Mouse (Mus musculus): Measurements from ENCODE around the gene 2310030G06Rik.
A peak's percentile ranks its signal among the peaks of the same experiment; 100 is the strongest.

2310030G06Rik gene

DNA sequence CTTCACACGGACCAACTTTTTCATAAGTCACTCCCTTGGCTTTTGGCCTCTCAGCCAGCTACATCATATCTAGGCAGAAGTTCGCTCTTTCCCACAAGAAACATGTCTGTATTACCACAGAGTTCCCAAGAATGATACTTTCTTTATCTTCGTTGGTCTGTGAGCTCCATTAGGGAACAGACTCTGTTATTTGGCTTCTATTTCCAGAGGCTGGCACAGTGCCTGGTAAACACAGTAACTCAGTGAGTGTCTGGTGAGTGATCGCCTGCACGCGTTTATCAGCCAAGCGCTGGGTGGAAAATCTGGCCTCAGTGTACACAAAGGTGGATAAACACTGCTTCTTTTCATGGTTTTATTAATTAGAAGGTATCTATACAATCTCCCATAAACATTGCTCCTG, 22.9 kb downstream of the 2310030G06Rik start:
- Histone ChIP-seq H3K27me3 (ENCODE audit: insufficient read depth, low read length) (no peaks in the 10 kb centered on the region), H3K9me3 (ENCODE audit: low read length) (no peaks in the 10 kb centered on the region), H3K4me1 (replicated peaks; ENCODE audit: low read depth, low read length) (peaks cover 69% of the 10 kb centered on the region), H3K36me3 (ENCODE audit: insufficient read depth, low read length) (peaks cover 10% of the 10 kb centered on the region), H3K4me3 (replicated peaks; ENCODE audit: low read length) (no peak overlapping the region)
- TF ChIP-seq CTCF (conservative IDR thresholded peaks at IDR 0.05; ENCODE audit: low read length) (no peak), POU5F1 (IDR thresholded peaks at IDR 0.05; ENCODE audit: borderline replicate concordance, low read length) (no peak), NANOG (IDR thresholded peaks at IDR 0.05; ENCODE audit: borderline replicate concordance, low read length) (no peak)

DNA sequence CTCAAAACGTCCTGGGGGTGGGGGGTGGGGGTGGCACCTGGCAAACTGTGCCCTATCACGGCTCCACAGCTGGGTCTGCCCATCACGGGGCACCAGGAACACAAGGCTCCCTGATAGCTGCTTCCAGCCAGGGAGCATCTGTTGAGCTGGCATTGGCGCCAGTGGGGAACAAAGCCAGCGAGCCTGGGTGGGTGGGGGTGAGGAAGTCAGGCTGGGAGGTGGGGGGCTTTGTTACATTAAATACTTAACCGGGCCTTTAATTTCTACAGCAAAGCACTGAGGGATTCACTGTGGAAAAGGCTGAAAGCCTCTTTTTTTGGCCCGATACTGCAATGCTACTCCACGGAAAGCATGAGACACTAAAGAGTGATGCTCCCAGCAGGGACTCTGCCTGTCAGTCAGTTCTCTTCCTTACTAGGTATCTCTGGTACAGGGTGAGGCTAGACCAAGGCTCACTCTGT, 23.9 kb downstream of the 2310030G06Rik start:
- H3K4me3 ChIP-seq (replicated peaks; ENCODE audit: low read length), result 0 out of 2 replicates have a peak overlapping the region, but pooled peaks have one; percentile 20
- no peaks in the 10 kb centered on the region for H3K9me3 ChIP-seq (ENCODE audit: low read length)
- no peaks in the 10 kb centered on the region for H3K27me3 ChIP-seq (ENCODE audit: insufficient read depth, low read length)
- peaks cover 65% of the 10 kb centered on the region for H3K4me1 ChIP-seq (replicated peaks; ENCODE audit: low read depth, low read length)
- H3K36me3 ChIP-seq (ENCODE audit: insufficient read depth, low read length), result peaks cover 10% of the 10 kb centered on the region
- TF ChIP-seq POU5F1 (IDR thresholded peaks at IDR 0.05; ENCODE audit: borderline replicate concordance, low read length) (no peak), NANOG (IDR thresholded peaks at IDR 0.05; ENCODE audit: borderline replicate concordance, low read length) (no peak), CTCF (conservative IDR thresholded peaks at IDR 0.05; ENCODE audit: low read length) (no peak)

GRCm38 (mm10) chr9:50721061-50721460, 25.3 kb downstream of the 2310030G06Rik start:
- no peaks in the 10 kb centered on the region for H3K27me3 ChIP-seq (ENCODE audit: insufficient read depth, low read length)
- H3K4me1 ChIP-seq (replicated peaks; ENCODE audit: low read depth, low read length), result peaks cover 52% of the 10 kb centered on the region
- TF ChIP-seq NANOG (IDR thresholded peaks at IDR 0.05; ENCODE audit: borderline replicate concordance, low read length) (no peak), CTCF (conservative IDR thresholded peaks at IDR 0.05; ENCODE audit: low read length) (no peak), POU5F1 (IDR thresholded peaks at IDR 0.05; ENCODE audit: borderline replicate concordance, low read length) (no peak)
- no peak overlapping the region for H3K4me3 ChIP-seq (replicated peaks; ENCODE audit: low read length)
- peaks cover 10% of the 10 kb centered on the region for H3K36me3 ChIP-seq (ENCODE audit: insufficient read depth, low read length)
- no peaks in the 10 kb centered on the region for H3K9me3 ChIP-seq (ENCODE audit: low read length)

GRCm38 (mm10) chr9:50718878-50719277, 27.5 kb downstream of the 2310030G06Rik start:
- Histone ChIP-seq H3K36me3 (ENCODE audit: insufficient read depth, low read length) (peaks cover under 1% of the 10 kb centered on the region; the same call in 1 of the 2 replicates), H3K9me3 (ENCODE audit: low read length) (no peaks in the 10 kb centered on the region), H3K4me3 (replicated peaks; ENCODE audit: low read length) (no peak overlapping the region), H3K4me1 (replicated peaks; ENCODE audit: low read depth, low read length) (peaks cover 38% of the 10 kb centered on the region), H3K27me3 (ENCODE audit: insufficient read depth, low read length) (no peaks in the 10 kb centered on the region)
- no peak for TF ChIP-seq POU5F1 (IDR thresholded peaks at IDR 0.05; ENCODE audit: borderline replicate concordance, low read length)
- no peak for TF ChIP-seq NANOG (IDR thresholded peaks at IDR 0.05; ENCODE audit: borderline replicate concordance, low read length)
- no peak for TF ChIP-seq CTCF (conservative IDR thresholded peaks at IDR 0.05; ENCODE audit: low read length)

DNA sequence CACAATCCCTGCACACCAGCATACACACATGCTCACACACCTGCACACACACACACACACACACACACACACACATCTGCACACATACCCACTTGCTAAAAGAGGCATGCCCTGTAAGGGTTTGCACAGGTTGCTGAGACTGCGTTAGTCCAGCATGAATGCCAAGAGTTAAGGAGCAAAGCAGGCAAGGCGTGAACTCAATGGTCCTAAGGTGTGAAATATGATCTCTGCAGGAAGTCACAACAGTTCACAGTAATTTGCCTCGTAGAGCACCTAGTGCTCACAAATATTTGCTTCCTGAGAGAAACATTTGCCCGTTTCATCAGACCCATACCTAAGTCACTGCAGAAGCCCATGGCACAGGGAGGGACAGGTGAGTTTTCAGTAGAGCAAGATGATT, 32.1 kb downstream of the 2310030G06Rik start:
- TF ChIP-seq CTCF (conservative IDR thresholded peaks at IDR 0.05; ENCODE audit: low read length), result no peak
- TF ChIP-seq NANOG (IDR thresholded peaks at IDR 0.05; ENCODE audit: borderline replicate concordance, low read length), result no peak
- Histone ChIP-seq H3K9me3 (ENCODE audit: low read length) (no peaks in the 10 kb centered on the region), H3K36me3 (ENCODE audit: insufficient read depth, low read length) (peaks cover 6% of the 10 kb centered on the region; the same call in 1 of the 2 replicates), H3K4me1 (replicated peaks; ENCODE audit: low read depth, low read length) (peaks cover 7% of the 10 kb centered on the region; the same call in 1 of the 2 replicates), H3K27me3 (ENCODE audit: insufficient read depth, low read length) (no peaks in the 10 kb centered on the region), H3K4me3 (replicated peaks; ENCODE audit: low read length) (no peak overlapping the region)

DNA sequence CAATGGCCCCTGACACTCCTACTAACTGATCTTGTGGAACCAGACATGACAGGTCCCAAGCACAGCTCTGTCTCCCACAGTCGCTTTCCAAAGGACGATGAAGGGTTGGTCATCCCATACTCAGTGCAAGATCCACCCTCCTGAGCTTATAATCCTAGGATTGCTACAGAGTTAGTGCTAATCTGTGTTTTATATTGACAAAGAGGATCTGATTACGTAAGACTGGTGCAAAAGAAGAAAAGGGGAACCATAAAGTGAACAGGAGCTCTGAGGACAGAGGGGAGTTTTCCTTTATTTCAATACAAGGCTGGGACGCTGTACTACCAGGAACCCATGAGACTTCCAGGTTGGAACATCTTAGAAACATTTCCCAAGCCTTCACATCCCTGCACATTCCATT, 35.0 kb downstream of the 2310030G06Rik start:
- TF ChIP-seq NANOG (IDR thresholded peaks at IDR 0.05; ENCODE audit: borderline replicate concordance, low read length), result no peak
- no peak for TF ChIP-seq POU5F1 (IDR thresholded peaks at IDR 0.05; ENCODE audit: borderline replicate concordance, low read length)
- no peak for TF ChIP-seq CTCF (conservative IDR thresholded peaks at IDR 0.05; ENCODE audit: low read length)
- H3K4me1 ChIP-seq (replicated peaks; ENCODE audit: low read depth, low read length), result peaks cover 4% of the 10 kb centered on the region; the same call in 1 of the 2 replicates
- H3K27me3 ChIP-seq (ENCODE audit: insufficient read depth, low read length), result no peaks in the 10 kb centered on the region
- H3K9me3 ChIP-seq (ENCODE audit: low read length), result no peaks in the 10 kb centered on the region
- H3K4me3 ChIP-seq (replicated peaks; ENCODE audit: low read length), result no peak overlapping the region
- H3K36me3 ChIP-seq (ENCODE audit: insufficient read depth, low read length), result peaks cover 10% of the 10 kb centered on the region; the same call in 1 of the 2 replicates

GRCm38 (mm10) chr9:50709108-50709507, 37.2 kb downstream of the 2310030G06Rik start:
- H3K4me1 ChIP-seq (replicated peaks; ENCODE audit: low read depth, low read length), result peaks cover 17% of the 10 kb centered on the region
- peaks cover 14% of the 10 kb centered on the region; the same call in 1 of the 2 replicates for H3K36me3 ChIP-seq (ENCODE audit: insufficient read depth, low read length)
- H3K4me3 ChIP-seq (replicated peaks; ENCODE audit: low read length), result no peak overlapping the region
- peak; percentile 30 for TF ChIP-seq CTCF (conservative IDR thresholded peaks at IDR 0.05; ENCODE audit: low read length)
- no peak for TF ChIP-seq POU5F1 (IDR thresholded peaks at IDR 0.05; ENCODE audit: borderline replicate concordance, low read length)
- TF ChIP-seq NANOG (IDR thresholded peaks at IDR 0.05; ENCODE audit: borderline replicate concordance, low read length), result no peak
- H3K9me3 ChIP-seq (ENCODE audit: low read length), result no peaks in the 10 kb centered on the region
- no peaks in the 10 kb centered on the region for H3K27me3 ChIP-seq (ENCODE audit: insufficient read depth, low read length)

DNA sequence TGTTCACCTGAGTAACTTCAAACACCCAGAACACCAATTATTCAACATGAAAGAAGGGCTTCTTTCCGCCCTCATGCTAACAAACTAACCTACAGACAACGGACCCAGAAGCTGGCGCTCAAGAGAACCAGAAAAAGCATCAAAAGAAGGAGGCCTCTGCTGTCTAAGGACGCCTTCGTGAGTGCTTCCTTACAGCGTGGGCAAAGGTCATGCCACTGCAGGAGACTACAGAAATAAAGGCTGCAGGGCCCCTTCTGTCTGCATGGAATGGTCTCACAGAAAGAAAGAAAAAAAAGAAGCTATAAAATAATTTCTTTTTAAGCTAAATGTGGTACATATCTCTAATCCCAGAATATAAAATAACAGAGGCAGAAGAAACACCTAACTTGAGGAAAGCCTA, 41.4 kb downstream of the 2310030G06Rik start:
- TF ChIP-seq CTCF (conservative IDR thresholded peaks at IDR 0.05; ENCODE audit: low read length) (no peak), NANOG (IDR thresholded peaks at IDR 0.05; ENCODE audit: borderline replicate concordance, low read length) (no peak), POU5F1 (IDR thresholded peaks at IDR 0.05; ENCODE audit: borderline replicate concordance, low read length) (no peak)
- H3K4me1 ChIP-seq (replicated peaks; ENCODE audit: low read depth, low read length), result peaks cover 13% of the 10 kb centered on the region

More for the DNA sequence above, 41.4 kb downstream of the 2310030G06Rik start:
- Histone ChIP-seq H3K27me3 (ENCODE audit: insufficient read depth, low read length) (peaks cover 16% of the 10 kb centered on the region), H3K36me3 (ENCODE audit: insufficient read depth, low read length) (peaks cover 28% of the 10 kb centered on the region), H3K4me3 (replicated peaks; ENCODE audit: low read length) (no peak overlapping the region), H3K9me3 (ENCODE audit: low read length) (no peaks in the 10 kb centered on the region)
